Mouse (Mus musculus) heart, adult 2 months (tissue): Measurements from ENCODE around the gene Fgf10.

Experiments used
- CTCF ChIP-seq: fragments of 200-600 bp; IDR thresholded peaks from 2 replicates; pipeline ENCODE4 v1.8.1; 2022; ENCODE audit warnings: antibody characterized with exemption, mild to moderate bottlenecking, moderate library complexity
- EP300 ChIP-seq: fragments of 200-500 bp; IDR thresholded peaks from 2 replicates; pipeline ENCODE4 v1.6.1; 2011; ENCODE audit warnings: low read depth, low read length, control low read depth; ENCODE audit not compliant: insufficient read depth

- TF ChIP-seq EP300 (no peak), CTCF (no peak)
Measured at GRCm38 (mm10) chr13:118715066-118716018, 45.8 kb downstream of the Fgf10 start.
